Mouse (Mus musculus): Measurements from ENCODE around the gene Kctd4. TPM values are rescaled to one million over a fixed set of nuclear protein-coding genes. Genes with fewer than 3 reads are reported as not detected.

Kctd4 gene
- polyA plus RNA-seq, 1 experiment from 2014 or later: 0.33 TPM

- no peak overlapping the region for H3K27ac ChIP-seq
- no peaks in the 10 kb centered on the region for H3K27me3 ChIP-seq (replicated peaks)
- H3K36me3 ChIP-seq: peaks cover 26% of the 10 kb centered on the region
- WGBS (ENCODE audit: insufficient replicate concordance): 85% methylated on average over 6 of the region's 6 CpGs
- no peak for ATAC-seq
- no peaks in the 10 kb centered on the region for H3K4me1 ChIP-seq
- no peak overlapping the region for H3K4me2 ChIP-seq
- H3K9me3 ChIP-seq (replicated peaks): no peaks in the 10 kb centered on the region
- no peak overlapping the region for H3K4me3 ChIP-seq
- no peak overlapping the region for H3K9ac ChIP-seq
Measured at GRCm38 (mm10) chr14:75990936-75991335, 36.1 kb downstream of the Kctd4 start.

- 85% methylated on average over 4 of the region's 4 CpGs for WGBS (ENCODE audit: insufficient replicate concordance)
- H3K9me3 ChIP-seq (replicated peaks): no peaks in the 10 kb centered on the region
- H3K4me1 ChIP-seq: no peaks in the 10 kb centered on the region
- H3K27ac ChIP-seq: no peak overlapping the region
- peaks cover 26% of the 10 kb centered on the region for H3K36me3 ChIP-seq
- no peak overlapping the region for H3K9ac ChIP-seq
- no peak overlapping the region for H3K4me3 ChIP-seq
- H3K4me2 ChIP-seq: no peak overlapping the region
- no peaks in the 10 kb centered on the region for H3K27me3 ChIP-seq (replicated peaks)
- no peak for ATAC-seq
Measured at GRCm38 (mm10) chr14:75992371-75992770, 37.6 kb downstream of the Kctd4 start.

- no peak overlapping the region for H3K27ac ChIP-seq
- WGBS (ENCODE audit: insufficient replicate concordance): 37% methylated on average over 1 of the region's 1 CpGs
Measured at GRCm38 (mm10) chr14:75998082-75998481, 43.3 kb downstream of the Kctd4 start.

GRCm38 (mm10) chr14:76001781-76002180 lies 47.0 kb downstream of the Kctd4 start:
- Histone ChIP-seq H3K9ac (no peak overlapping the region), H3K36me3 (peaks cover 28% of the 10 kb centered on the region), H3K9me3 (replicated peaks) (no peaks in the 10 kb centered on the region), H3K27me3 (replicated peaks) (no peaks in the 10 kb centered on the region), H3K4me2 (no peak overlapping the region), H3K4me1 (peaks cover 4% of the 10 kb centered on the region; the same call in 1 of the 2 replicates), H3K27ac (no peak overlapping the region), H3K4me3 (no peak overlapping the region)
- ATAC-seq: no peak
- WGBS (ENCODE audit: insufficient replicate concordance): 59% methylated on average over 4 of the region's 4 CpGs

More at GRCm38 (mm10) chr14:75998082-75998481, 43.3 kb downstream of the Kctd4 start:
- no peak overlapping the region for H3K9ac ChIP-seq
- H3K36me3 ChIP-seq: peaks cover 26% of the 10 kb centered on the region
- no peaks in the 10 kb centered on the region for H3K27me3 ChIP-seq (replicated peaks)
- H3K4me1 ChIP-seq: peaks cover 4% of the 10 kb centered on the region; the same call in 1 of the 2 replicates
- H3K9me3 ChIP-seq (replicated peaks): no peaks in the 10 kb centered on the region
- no peak for ATAC-seq
- H3K4me3 ChIP-seq: no peak overlapping the region
- no peak overlapping the region for H3K4me2 ChIP-seq

- H3K9me3 ChIP-seq (replicated peaks): no peaks in the 10 kb centered on the region
- no peak overlapping the region for H3K4me2 ChIP-seq
- no peak overlapping the region for H3K4me3 ChIP-seq
- H3K27me3 ChIP-seq (replicated peaks): no peaks in the 10 kb centered on the region
- no peak for ATAC-seq
- H3K27ac ChIP-seq: no peak overlapping the region
- peaks cover 25% of the 10 kb centered on the region for H3K4me1 ChIP-seq
- WGBS (ENCODE audit: insufficient replicate concordance): 93% methylated on average over 4 of the region's 4 CpGs
- H3K36me3 ChIP-seq: peaks cover 35% of the 10 kb centered on the region
- no peak overlapping the region for H3K9ac ChIP-seq
Measured at GRCm38 (mm10) chr14:76005011-76005410, 50.2 kb downstream of the Kctd4 start.

GRCm38 (mm10) chr14:76008174-76008573 lies 53.4 kb downstream of the Kctd4 start:
- Histone ChIP-seq H3K27me3 (replicated peaks) (no peaks in the 10 kb centered on the region), H3K27ac (no peak overlapping the region), H3K4me3 (no peak overlapping the region), H3K4me1 (peaks cover 29% of the 10 kb centered on the region), H3K36me3 (peaks cover 25% of the 10 kb centered on the region), H3K9ac (no peak overlapping the region), H3K9me3 (replicated peaks) (no peaks in the 10 kb centered on the region), H3K4me2 (no peak overlapping the region)
- no peak for ATAC-seq
- WGBS (ENCODE audit: insufficient replicate concordance): 80% methylated on average over 1 of the region's 1 CpGs

GRCm38 (mm10) chr14:76009185-76009584 lies 54.4 kb downstream of the Kctd4 start:
- peaks cover 25% of the 10 kb centered on the region for H3K36me3 ChIP-seq
- peak overlapping the region; percentile 77 for H3K4me2 ChIP-seq
- 76% methylated on average over 5 of the region's 5 CpGs for WGBS (ENCODE audit: insufficient replicate concordance)
- H3K27ac ChIP-seq: no peak overlapping the region
- H3K9ac ChIP-seq: peak overlapping the region; percentile 83
- H3K27me3 ChIP-seq (replicated peaks): no peaks in the 10 kb centered on the region
- no peak for ATAC-seq
- H3K4me3 ChIP-seq: peak overlapping the region; percentile 86
- peaks cover 29% of the 10 kb centered on the region for H3K4me1 ChIP-seq
- no peaks in the 10 kb centered on the region for H3K9me3 ChIP-seq (replicated peaks)

GRCm38 (mm10) chr14:76010102-76011061 lies 55.6 kb downstream of the Kctd4 start, which contains the start of gene Gtf2f2:
Gene Gtf2f2, minus strand, starts transcription at chr14:76010865.
- Histone ChIP-seq H3K4me3 (peak within 1 kb of the TSS; percentile 86), H3K36me3 (peaks cover 19% of the 10 kb centered on the region), H3K9ac (peak within 1 kb of the TSS; percentile 83), H3K4me2 (peak within 1 kb of the TSS; percentile 77), H3K9me3 (replicated peaks) (no peaks in the 10 kb centered on the region), H3K4me1 (peaks cover 29% of the 10 kb centered on the region), H3K27me3 (replicated peaks) (no peaks in the 10 kb centered on the region), H3K27ac (peak within 1 kb of the TSS; percentile 82)
- WGBS (ENCODE audit: insufficient replicate concordance): 1% methylated on average over 67 of the region's 67 CpGs
- ATAC-seq: peak; percentile 86

GRCm38 (mm10) chr14:76011062-76011457 lies 56.3 kb downstream of the Kctd4 start:
- Histone ChIP-seq H3K4me2 (peak overlapping the region; percentile 77), H3K9me3 (replicated peaks) (no peaks in the 10 kb centered on the region), H3K4me3 (peak overlapping the region; percentile 86), H3K9ac (peak overlapping the region; percentile 83), H3K36me3 (peaks cover 15% of the 10 kb centered on the region), H3K4me1 (peaks cover 29% of the 10 kb centered on the region), H3K27ac (no peak overlapping the region), H3K27me3 (replicated peaks) (no peaks in the 10 kb centered on the region)
- peak; percentile 9; the same call in 1 of the 2 replicates for ATAC-seq
- 28% methylated on average over 7 of the region's 7 CpGs for WGBS (ENCODE audit: insufficient replicate concordance)

GRCm38 (mm10) chr14:76014331-76014730 lies 59.5 kb downstream of the Kctd4 start:
- Histone ChIP-seq H3K9ac (no peak overlapping the region), H3K4me3 (no peak overlapping the region), H3K27ac (no peak overlapping the region), H3K4me2 (no peak overlapping the region), H3K9me3 (replicated peaks) (no peaks in the 10 kb centered on the region), H3K4me1 (peaks cover 15% of the 10 kb centered on the region), H3K27me3 (replicated peaks) (no peaks in the 10 kb centered on the region), H3K36me3 (no peaks in the 10 kb centered on the region)
- WGBS (ENCODE audit: insufficient replicate concordance): 26% methylated on average over 2 of the region's 2 CpGs
- ATAC-seq: no peak
